Mouse (Mus musculus) kidney, postnatal 36 days (tissue): ENCODE data around the gene Zswim3.
"Not testable (repeated sequence)": the region's sequence is repeated elsewhere in the genome, so short reads cannot be mapped to it uniquely, and the experiment has no call there.

Experiments used
- DNase-seq, 2 experiments: peaks; one replicate each; pipeline ENCODE4 v3.0.0; 2021 to 2022; ENCODE audit warnings: mixed read lengths in 2 of 2

Gene Zswim3

GRCm38 (mm10) chr2:164783926-164784581 is 20.8 kb upstream of the Zswim3 start:
- no peak for DNase-seq

DNA sequence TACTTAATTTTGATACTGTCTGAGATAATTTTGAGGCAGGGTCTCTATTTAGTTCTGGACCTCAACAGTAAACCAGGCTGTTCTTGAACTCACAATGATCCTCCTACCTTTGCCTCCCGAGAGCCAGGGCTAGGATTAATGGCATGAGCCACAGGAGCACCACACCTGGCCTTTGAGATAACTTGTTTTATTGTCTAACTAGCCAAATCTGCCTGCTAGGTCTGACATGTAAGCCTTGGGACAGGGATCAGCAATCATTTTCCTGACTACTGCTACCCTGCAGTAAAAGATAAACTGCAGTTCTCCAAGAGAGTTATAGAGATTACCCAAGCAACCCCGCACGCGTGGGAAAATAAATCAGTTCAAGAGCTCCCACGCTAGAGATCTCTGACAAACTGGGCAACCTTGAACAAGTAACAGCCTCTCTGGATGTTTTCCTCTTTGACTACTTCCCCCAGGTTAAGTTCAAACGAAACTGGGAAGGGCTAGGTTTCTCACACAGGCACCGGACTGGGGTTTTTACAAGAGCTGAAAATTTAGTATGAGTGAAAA is 20.0 kb upstream of the Zswim3 start:
- DNase-seq, result no peak

- DNase-seq, result peak; percentile 95 to 96
Measured at GRCm38 (mm10) chr2:164785481-164786387, 19.2 kb upstream of the Zswim3 start, which contains the start of gene Snx21. Gene Snx21, plus strand, starts transcription at chr2:164785823.

DNA sequence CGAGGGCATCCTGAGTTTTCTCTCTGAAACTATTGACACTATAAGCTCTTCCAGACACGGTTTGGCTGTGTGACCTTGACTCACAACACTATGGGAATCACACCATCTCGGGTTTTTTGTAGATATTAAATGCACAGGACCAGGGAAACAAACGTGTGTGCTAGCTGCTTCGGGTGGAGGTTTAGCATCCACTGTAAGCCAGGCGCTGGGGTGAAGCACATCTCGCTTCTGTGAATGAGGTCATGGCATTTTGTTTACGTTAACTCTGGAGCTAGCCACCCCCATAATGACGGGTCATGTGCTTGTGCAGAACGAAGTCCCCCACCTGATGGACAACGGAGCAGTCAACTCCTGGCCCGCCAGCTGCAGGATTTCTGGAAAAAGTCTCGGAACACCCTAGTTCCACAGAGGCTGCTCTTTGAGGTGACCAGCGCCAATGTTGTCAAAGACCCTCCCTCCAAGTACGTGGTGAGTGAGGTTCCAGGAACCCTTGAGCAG is 18.5 kb upstream of the Zswim3 start:
- no peak for DNase-seq

GRCm38 (mm10) chr2:164787032-164787431 is 17.9 kb upstream of the Zswim3 start:
- DNase-seq, result no peak

GRCm38 (mm10) chr2:164787779-164788178 is 17.1 kb upstream of the Zswim3 start:
- DNase-seq, result no peak

GRCm38 (mm10) chr2:164788411-164788810 is 16.5 kb upstream of the Zswim3 start:
- no peak for DNase-seq

DNA sequence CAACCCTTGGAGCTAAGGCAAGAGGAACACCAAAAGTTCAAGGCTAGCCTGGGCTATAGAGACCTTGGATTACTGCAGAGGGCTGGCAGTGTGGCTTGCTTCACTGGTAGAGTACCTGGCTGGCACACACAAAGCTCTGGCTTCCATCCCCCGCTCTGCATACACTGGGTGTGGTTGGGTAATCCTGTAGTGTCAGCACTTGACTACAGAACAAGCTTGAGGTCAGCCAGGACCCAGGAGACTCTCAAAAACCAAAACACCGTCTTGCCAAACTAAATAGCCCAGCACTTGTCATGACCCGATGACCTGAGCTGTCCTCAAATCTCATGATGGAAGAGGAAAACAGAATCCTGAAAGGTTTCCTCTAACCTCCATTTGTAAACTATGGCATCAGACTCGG is 14.4 kb upstream of the Zswim3 start:
- DNase-seq, result peak; percentile 44 to 52

- DNase-seq, result no peak
Measured at GRCm38 (mm10) chr2:164791841-164792261, 13.0 kb upstream of the Zswim3 start.

GRCm38 (mm10) chr2:164792400-164793190 is 12.3 kb upstream of the Zswim3 start:
- DNase-seq, result no peak

GRCm38 (mm10) chr2:164793236-164793635 is 11.7 kb upstream of the Zswim3 start:
- peak; percentile 63 to 83 for DNase-seq

DNA sequence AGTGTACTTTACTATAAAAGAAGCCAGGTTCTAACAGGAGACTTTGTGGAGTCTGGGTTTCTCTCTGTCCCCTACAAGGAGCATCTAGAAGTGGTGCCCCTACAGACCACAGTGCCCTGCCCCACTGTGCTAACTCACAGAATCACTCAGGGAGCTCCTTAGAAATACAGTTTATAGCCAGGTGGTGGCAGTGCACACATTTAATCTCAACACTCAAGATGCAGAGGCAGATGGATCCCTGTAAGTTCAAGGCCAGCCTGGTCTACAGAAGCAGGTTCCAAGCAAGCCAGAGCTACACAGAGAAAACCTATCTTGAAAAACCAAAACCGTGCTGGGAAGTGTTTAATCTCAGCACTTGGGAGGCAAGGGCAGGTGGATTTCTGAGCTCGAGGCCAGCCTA is 11.1 kb upstream of the Zswim3 start:
- no peak for DNase-seq

- peak; percentile 94 to 95 for DNase-seq
Measured at GRCm38 (mm10) chr2:164794293-164794692, 10.6 kb upstream of the Zswim3 start.

GRCm38 (mm10) chr2:164795868-164796267 is 9.0 kb upstream of the Zswim3 start:
- DNase-seq, result no peak

- not testable (repeated sequence) for DNase-seq
Measured at GRCm38 (mm10) chr2:164798554-164798953, 6.3 kb upstream of the Zswim3 start.

DNA sequence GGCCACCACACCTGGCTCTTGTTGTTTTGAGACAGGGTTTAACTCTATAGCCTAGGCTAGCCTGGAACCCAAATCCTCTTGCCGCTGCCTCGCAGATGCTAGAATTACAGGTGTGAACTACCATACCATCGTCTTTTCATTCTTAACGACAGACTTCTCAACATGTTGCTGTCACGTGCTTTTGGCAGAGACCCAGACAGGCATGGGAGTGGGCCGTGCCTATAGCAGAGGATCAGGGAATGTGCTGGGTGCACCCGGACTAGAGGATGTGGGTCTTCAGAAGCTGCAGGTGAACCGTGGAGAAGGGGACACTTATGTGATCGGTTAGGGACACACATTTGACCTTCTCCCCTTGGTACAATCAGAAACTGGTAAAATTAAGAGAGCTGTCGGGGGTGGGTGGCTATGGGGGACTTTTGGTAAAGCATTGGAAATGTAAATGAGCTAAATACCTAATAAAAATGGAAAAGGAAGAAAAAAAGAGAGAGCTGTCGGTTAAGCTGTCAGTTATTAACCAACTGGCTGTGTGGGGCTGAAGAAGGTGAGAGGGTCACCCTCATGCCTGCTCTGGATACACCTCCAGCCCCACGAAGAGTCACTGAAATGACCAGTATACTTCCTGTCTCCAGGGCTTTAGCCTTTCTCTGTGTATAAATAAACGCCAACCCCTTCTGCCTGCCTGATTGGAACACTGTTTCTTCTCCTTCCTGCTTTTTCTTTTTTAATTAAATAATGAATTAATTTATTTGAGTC is 4.5 kb upstream of the Zswim3 start:
- peak in 1 of 2 experiments; percentile 58 for DNase-seq

GRCm38 (mm10) chr2:164803201-164803920 is 1.5 kb upstream of the Zswim3 start:
- peak; percentile 45 to 48 for DNase-seq

- DNase-seq, result no peak
Measured at GRCm38 (mm10) chr2:164803921-164804313, 981 bp upstream of the Zswim3 start.

- no peak for DNase-seq
Measured at GRCm38 (mm10) chr2:164805332-164805718, 427 bp downstream of the Zswim3 start.

- peak; percentile 48 to 55 for DNase-seq
Measured at GRCm38 (mm10) chr2:164806614-164807013, 1.7 kb downstream of the Zswim3 start.

GRCm38 (mm10) chr2:164813557-164813956 is 8.7 kb downstream of the Zswim3 start:
- peak in 1 of 2 experiments; percentile 32 for DNase-seq
